Mouse (Mus musculus) liver, embryonic 13.5 days (tissue): Measurements from ENCODE around the gene Arid5b. TPM values are rescaled to one million over a fixed set of nuclear protein-coding genes. Genes with fewer than 3 reads are reported as not detected.

ENCODE experiments used
- ATAC-seq: fragments of 200-750 bp; cut with Nextera tagmentation; 2 replicates; pipeline ENCODE4 v1.8.0; 2017; ENCODE audit warnings: low read depth, mild to moderate bottlenecking, moderate number of reproducible peaks, moderate library complexity
- DNase-seq: peaks from one replicate; pipeline ENCODE4 v3.0.0; 2022
- H3K27ac ChIP-seq: fragments of 300-500 bp; sonication (generic); 2 replicates; pipeline ENCODE4 v1.5.1; 2015; ENCODE audit warnings: moderate library complexity, mild to moderate bottlenecking, inconsistent platforms
- H3K27me3 ChIP-seq: fragments of 300-500 bp; sonication (generic); 2 replicates; pipeline ENCODE4 v1.6.1; 2015; ENCODE audit warnings: mild to moderate bottlenecking, inconsistent platforms
- H3K36me3 ChIP-seq: fragments of 300-500 bp; sonication (generic); 2 replicates; pipeline ENCODE4 v1.6.1; 2015; ENCODE audit warnings: mild to moderate bottlenecking, inconsistent platforms
- H3K4me1 ChIP-seq: fragments of 300-500 bp; sonication (generic); replicated peaks from 2 replicates; pipeline ENCODE4 v1.6.1; 2015; ENCODE audit warnings: inconsistent platforms
- H3K4me2 ChIP-seq: fragments of 300-500 bp; sonication (generic); 2 replicates; pipeline ENCODE4 v1.6.1; 2015; ENCODE audit warnings: inconsistent platforms, mild to moderate bottlenecking, moderate library complexity
- H3K4me3 ChIP-seq: fragments of 300-500 bp; sonication (generic); replicated peaks from 2 replicates; pipeline ENCODE4 v1.5.1; 2015; ENCODE audit warnings: mild to moderate bottlenecking, inconsistent platforms
- H3K9ac ChIP-seq: fragments of 300-500 bp; sonication (generic); 2 replicates; pipeline ENCODE4 v1.6.1; 2015; ENCODE audit warnings: mild to moderate bottlenecking, inconsistent platforms
- H3K9me3 ChIP-seq: fragments of 300-500 bp; sonication (generic); replicated peaks from 2 replicates; pipeline ENCODE4 v1.6.1; 2016; ENCODE audit warnings: inconsistent platforms
- WGBS: fragments of 180-500 bp; shearing (Covaris S2); methylation state at CpG from one replicate; pipeline ENCODE4 v1.1.7; 2015; ENCODE audit not compliant: insufficient replicate concordance; 5-methylcytosine and 5-hydroxymethylcytosine counted together
- polyA plus RNA-seq: library from polyadenylated mRNA; unstranded; fragments of >200 nt; fragmentation: Nextera tagmentation; extraction: Ambion mirVana; gene quantifications from 2 replicates; pipeline ENCODE4 v1.2.1, GENCODE M21; 2015

Gene Arid5b
- 4.1 and 4.6 TPM in 2 replicates for polyA plus RNA-seq

DNA sequence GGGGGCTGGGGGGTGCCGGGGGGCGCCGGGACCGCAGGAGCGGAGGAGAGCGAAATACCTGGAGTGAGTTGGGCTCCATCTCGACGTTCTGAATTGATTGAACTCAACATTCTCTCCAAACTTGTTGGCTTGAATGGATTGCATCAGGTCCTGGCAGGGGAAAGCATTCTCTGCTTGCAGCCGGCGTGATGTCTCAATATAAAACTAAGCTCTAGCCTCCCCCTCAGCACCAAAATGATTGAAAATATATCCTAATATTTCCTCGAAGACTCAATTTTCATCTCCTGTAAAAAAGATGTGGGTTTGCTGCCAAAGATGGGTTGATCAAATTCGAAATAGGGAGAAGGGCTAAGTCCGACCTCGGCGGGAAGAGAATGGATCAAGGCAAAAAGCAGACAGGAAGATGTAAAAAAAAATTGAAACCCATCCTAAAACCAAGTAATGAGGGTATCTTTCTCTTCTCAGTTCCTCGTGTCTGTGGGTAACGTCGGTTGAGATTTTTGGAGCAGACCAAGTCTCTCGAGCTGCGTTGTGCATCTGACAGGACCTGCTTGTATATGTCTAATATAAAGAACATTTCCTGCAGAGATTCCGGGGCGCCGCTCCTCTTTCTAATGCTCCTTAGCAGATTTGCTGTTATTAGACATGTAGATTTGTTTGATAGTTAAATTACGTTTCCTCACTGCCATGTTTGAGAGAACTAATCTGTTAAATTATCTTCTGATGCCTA lies at the start of gene Arid5b:
TSS of gene Arid5b (minus strand) at position 109 of the 730 bp plus-strand sequence.
- under 1% methylated on average over 24 of the region's 24 CpGs for WGBS
- Histone ChIP-seq H3K27ac (peak within 1 kb of the TSS; percentile 55), H3K4me1 (peaks cover 27% of the 10 kb centered on the region), H3K4me2 (peak within 1 kb of the TSS; percentile 81), H3K9ac (peak within 1 kb of the TSS; percentile 66), H3K36me3 (no peaks in the 10 kb centered on the region), H3K9me3 (no peaks in the 10 kb centered on the region), H3K27me3 (peaks cover 57% of the 10 kb centered on the region), H3K4me3 (peak within 1 kb of the TSS; percentile 63)
- DNase-seq (no peak), ATAC-seq (no peak)

DNA sequence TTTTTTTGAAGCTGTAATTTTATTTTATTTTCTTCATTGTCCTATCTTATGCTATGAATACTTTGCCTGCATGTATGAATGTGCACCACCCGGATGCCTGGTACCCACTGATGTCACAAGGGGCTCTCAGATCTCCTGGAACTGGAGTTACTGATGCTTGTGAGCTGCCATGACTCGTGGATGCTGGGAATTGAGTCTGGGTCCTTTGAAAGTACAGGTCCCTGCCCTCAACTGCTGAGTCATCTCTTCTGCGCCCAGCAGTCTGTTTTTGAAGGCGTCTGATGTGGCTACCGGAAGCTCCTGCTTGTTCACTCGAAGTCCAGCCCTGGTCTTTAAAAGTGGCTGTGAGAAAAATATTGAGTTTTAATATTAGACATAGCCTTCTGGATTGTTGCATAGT lies 46.8 kb upstream of the Arid5b start:
- 55% methylated on average over 6 of the region's 6 CpGs for WGBS
- Histone ChIP-seq H3K27ac (no peak overlapping the region), H3K36me3 (no peaks in the 10 kb centered on the region), H3K4me3 (no peak overlapping the region), H3K27me3 (no peaks in the 10 kb centered on the region), H3K9ac (no peak overlapping the region), H3K4me1 (no peaks in the 10 kb centered on the region), H3K9me3 (no peaks in the 10 kb centered on the region), H3K4me2 (no peak overlapping the region)
- DNase-seq: no peak
- no peak for ATAC-seq

DNA sequence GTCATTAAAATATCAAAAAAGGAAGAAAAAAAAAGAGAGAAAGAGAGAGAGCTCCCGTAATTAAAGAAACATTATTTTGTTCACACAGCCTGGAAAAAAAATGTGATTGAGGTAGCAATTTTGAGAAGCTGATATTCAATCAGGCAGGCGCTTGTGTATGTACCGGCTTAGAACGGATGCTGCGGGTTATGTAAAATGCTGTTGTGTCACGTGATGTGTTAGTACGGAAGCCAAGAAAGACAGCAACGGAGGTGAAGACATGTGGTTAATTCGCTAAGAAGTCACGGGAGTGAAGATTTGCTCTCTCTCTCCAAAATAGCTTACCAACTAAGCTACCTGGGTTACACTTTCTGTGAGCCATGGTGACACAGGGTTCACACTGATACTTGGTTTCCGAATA lies 45.5 kb upstream of the Arid5b start:
- no peak for ATAC-seq
- 76% methylated on average over 11 of the region's 11 CpGs for WGBS

DNA sequence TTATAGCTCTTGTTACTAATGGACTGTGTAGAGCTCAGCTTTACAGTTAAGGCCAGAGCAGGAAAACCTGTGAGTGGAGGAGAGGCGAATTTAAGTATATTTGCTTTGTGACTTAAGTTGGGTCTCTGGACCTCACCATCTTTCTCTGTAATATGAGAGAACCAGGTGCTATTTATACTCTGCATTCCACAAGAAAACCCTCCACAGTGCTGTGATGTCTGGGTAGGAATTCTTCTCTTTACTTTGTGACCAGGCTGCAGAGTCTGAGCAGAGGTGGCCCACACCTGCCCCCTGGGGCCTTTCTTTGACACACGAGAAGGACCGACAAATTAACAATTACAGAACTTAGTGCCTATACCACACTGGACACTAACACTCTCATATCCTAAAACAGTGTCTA lies 44.6 kb upstream of the Arid5b start:
- DNase-seq (no peak), ATAC-seq (no peak)
- no peaks in the 10 kb centered on the region for H3K36me3 ChIP-seq
- no peaks in the 10 kb centered on the region for H3K4me1 ChIP-seq
- 70% methylated on average over 3 of the region's 3 CpGs for whole genome bisulfite sequencing
- no peak overlapping the region for H3K9ac ChIP-seq
- H3K27me3 ChIP-seq: no peaks in the 10 kb centered on the region
- no peak overlapping the region for H3K27ac ChIP-seq
- no peak overlapping the region for H3K4me3 ChIP-seq
- H3K9me3 ChIP-seq: no peaks in the 10 kb centered on the region
- no peak overlapping the region for H3K4me2 ChIP-seq

More for the DNA sequence above, 45.5 kb upstream of the Arid5b start:
- H3K36me3 ChIP-seq: no peaks in the 10 kb centered on the region
- H3K9ac ChIP-seq: no peak overlapping the region
- no peak for DNase-seq
- no peaks in the 10 kb centered on the region for H3K27me3 ChIP-seq
- no peaks in the 10 kb centered on the region for H3K9me3 ChIP-seq
- H3K4me2 ChIP-seq: no peak overlapping the region
- H3K4me1 ChIP-seq: no peaks in the 10 kb centered on the region
- H3K4me3 ChIP-seq: no peak overlapping the region
- H3K27ac ChIP-seq: no peak overlapping the region

DNA sequence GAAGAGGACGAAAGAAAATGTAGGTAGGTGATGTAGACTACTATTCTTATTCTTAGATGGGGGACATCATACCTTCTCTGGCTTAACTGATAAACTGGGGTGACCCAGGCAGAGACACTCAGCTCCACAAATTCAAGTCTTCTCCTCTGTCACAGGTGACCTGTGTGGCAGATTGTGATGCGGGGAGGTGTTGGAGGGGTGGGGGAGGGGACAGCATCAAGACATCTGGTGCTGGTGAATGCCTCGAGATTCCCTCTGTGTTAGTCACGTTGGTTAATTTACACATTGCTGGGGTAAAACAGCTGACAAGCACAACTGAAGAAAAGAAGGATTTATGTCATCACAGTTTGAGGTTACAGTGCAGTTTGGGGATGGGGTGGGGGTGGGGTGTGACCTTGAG lies 42.4 kb upstream of the Arid5b start:
- WGBS: 62% methylated on average over 4 of the region's 4 CpGs
- Histone ChIP-seq H3K27me3 (no peaks in the 10 kb centered on the region), H3K9me3 (no peaks in the 10 kb centered on the region)

DNA sequence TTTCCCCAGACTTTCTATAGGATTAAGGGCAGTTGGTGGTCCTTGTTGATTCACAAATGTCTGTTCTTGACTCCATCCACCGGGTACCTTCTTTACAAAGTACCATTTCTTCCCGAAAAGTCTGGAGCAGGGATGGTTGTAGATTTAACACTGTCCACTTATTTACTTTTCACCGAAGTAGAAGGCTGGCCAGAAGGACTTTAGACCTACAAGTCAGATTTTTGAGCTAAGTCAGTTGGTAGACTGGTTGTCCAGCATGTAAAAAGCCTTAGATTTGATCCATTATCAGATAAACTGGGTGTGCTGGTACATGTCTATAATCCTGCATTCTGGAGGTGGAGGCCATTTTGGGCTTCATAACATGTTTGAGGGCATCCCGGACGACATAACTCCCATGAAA lies 42.0 kb upstream of the Arid5b start:
- no peaks in the 10 kb centered on the region for H3K27me3 ChIP-seq
- ATAC-seq: no peak
- H3K4me2 ChIP-seq: no peak overlapping the region
- no peaks in the 10 kb centered on the region for H3K36me3 ChIP-seq
- 70% methylated on average over 5 of the region's 5 CpGs for WGBS
- no peak overlapping the region for H3K4me3 ChIP-seq
- H3K27ac ChIP-seq: no peak overlapping the region
- no peak for DNase-seq
- H3K4me1 ChIP-seq: no peaks in the 10 kb centered on the region
- H3K9ac ChIP-seq: no peak overlapping the region
- no peaks in the 10 kb centered on the region for H3K9me3 ChIP-seq

More for the DNA sequence above, 42.4 kb upstream of the Arid5b start:
- ATAC-seq: no peak
- no peak overlapping the region for H3K9ac ChIP-seq
- DNase-seq: no peak
- H3K36me3 ChIP-seq: no peaks in the 10 kb centered on the region
- no peak overlapping the region for H3K27ac ChIP-seq
- no peak overlapping the region for H3K4me2 ChIP-seq
- no peak overlapping the region for H3K4me3 ChIP-seq
- H3K4me1 ChIP-seq: no peaks in the 10 kb centered on the region

DNA sequence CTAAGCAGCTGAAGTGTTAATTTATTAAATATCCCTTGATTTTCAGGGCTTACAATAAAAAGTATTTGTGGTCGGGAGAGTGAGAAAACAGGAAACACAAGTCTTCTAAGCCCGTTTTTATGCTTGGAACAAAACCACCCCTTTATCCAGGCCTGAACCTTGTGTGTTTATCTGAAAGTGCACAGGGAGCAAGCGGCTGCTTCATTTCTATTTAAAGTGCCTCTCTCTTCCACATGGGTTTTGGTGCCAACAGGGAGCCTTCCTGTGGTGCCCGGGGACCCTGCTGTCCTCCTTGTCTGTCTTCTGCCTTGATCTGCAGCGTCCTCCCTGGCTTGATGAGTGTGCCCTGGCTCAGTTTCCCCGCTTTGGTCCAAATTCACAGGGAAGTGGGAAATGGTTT lies 40.9 kb upstream of the Arid5b start:
- Histone ChIP-seq H3K9me3 (no peaks in the 10 kb centered on the region), H3K27ac (no peak overlapping the region), H3K4me2 (no peak overlapping the region), H3K4me1 (no peaks in the 10 kb centered on the region), H3K36me3 (no peaks in the 10 kb centered on the region), H3K4me3 (no peak overlapping the region), H3K27me3 (no peaks in the 10 kb centered on the region), H3K9ac (no peak overlapping the region)
- 32% methylated on average over 6 of the region's 6 CpGs for WGBS
- ATAC-seq: no peak
- no peak for DNase-seq

DNA sequence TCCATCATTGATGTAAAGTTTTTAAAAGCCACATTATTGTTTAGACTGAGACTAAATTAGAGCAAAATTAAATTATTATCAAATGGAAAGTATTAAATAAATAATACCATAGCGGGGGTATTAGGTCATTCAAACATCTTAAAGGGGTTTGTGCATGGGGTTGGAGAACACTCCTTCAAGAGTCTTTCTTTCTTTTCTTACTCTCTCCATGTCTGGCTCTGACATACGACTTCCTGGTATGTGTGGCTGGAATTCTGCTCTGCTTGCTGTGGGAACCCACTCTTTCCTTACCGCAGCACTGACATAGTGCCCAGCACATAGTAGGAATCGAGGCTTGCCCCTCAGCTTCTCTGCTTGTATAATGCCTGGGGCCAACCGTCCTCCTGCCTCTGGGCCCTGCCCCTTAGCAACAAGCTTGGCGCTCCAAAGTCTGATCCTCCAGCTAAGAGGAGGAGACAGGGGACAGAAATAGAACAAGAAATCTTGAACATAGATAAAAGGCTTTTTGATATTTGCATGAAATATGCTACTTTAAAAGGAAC lies 40.0 kb upstream of the Arid5b start:
- no peak overlapping the region for H3K27ac ChIP-seq
- ATAC-seq: no peak
- no peaks in the 10 kb centered on the region for H3K36me3 ChIP-seq
- WGBS: 48% methylated on average over 6 of the region's 6 CpGs
- H3K4me1 ChIP-seq: no peaks in the 10 kb centered on the region
- no peak for DNase-seq
- no peaks in the 10 kb centered on the region for H3K9me3 ChIP-seq
- H3K4me2 ChIP-seq: no peak overlapping the region
- H3K9ac ChIP-seq: no peak overlapping the region
- no peak overlapping the region for H3K4me3 ChIP-seq
- no peaks in the 10 kb centered on the region for H3K27me3 ChIP-seq

DNA sequence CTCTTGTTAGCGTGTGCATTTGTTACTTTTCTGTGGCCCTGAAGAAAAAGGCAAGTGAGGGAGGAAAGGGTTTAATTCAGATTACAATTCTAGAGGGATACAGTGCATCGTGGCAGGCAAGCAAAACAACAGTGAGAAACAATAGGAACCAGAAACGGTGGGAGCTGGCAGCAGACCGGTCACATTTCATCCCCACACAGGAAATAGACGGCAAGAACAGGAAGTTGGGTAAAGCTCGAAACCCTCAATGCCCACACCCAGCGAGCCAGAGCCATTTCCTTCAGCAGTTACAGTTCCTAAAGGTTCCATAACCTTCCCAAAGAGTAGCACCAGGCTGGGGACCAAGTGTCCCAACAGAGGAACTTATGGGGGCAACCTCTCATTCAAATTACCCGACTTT lies 34.2 kb upstream of the Arid5b start:
- ATAC-seq: no peak
- no peak overlapping the region for H3K27ac ChIP-seq
- no peak for DNase-seq
- no peaks in the 10 kb centered on the region for H3K4me1 ChIP-seq
- no peaks in the 10 kb centered on the region for H3K27me3 ChIP-seq
- 0 out of 2 replicates have a peak, but pooled peaks cover 5% of the 10 kb centered on the region for H3K9me3 ChIP-seq
- no peak overlapping the region for H3K9ac ChIP-seq
- no peak overlapping the region for H3K4me3 ChIP-seq
- no peak overlapping the region for H3K4me2 ChIP-seq
- H3K36me3 ChIP-seq: no peaks in the 10 kb centered on the region
- WGBS: 31% methylated on average over 8 of the region's 8 CpGs

DNA sequence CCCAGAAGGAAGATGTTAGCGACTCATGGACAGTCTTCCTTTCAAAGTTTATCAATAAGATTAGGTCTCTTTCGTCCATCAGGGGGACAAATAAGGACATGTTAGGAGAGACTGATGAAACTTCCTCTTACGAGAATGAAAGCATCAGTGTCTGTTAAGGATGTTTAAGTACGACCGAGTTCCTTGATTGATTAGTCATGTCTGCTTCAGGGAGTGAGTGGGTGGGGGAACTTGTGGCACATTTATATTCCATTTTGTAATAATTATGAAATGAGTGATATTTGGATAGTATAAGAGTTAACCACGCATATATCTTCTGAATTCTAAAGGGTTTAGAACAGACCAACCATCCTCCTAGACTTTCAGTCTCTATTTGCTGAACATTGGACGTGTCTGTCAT lies 22.5 kb upstream of the Arid5b start:
- Histone ChIP-seq H3K9me3 (no peaks in the 10 kb centered on the region), H3K27me3 (no peaks in the 10 kb centered on the region), H3K4me2 (no peak overlapping the region), H3K36me3 (no peaks in the 10 kb centered on the region), H3K9ac (no peak overlapping the region), H3K4me3 (no peak overlapping the region), H3K27ac (no peak overlapping the region), H3K4me1 (no peaks in the 10 kb centered on the region)
- WGBS: 52% methylated on average over 7 of the region's 7 CpGs
- DNase-seq (no peak), ATAC-seq (no peak)

DNA sequence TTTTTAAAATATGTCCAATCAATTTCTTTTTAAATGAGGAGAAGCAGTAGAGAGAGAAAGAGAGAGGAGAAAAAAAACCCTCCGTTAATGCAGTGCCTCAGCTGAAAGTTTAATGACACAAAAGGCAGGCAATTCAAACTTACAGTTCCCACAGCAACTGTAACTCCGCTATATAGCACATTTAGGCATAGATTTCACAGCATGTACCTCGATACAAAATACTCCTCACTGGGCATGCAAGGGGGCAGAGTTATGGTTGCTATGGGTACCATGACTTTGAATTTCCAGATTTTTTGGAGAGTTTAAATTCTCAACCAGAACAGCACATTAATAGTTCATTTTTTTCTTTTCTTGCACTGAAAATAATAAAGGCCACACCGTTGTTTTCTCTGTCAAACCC lies 10.9 kb upstream of the Arid5b start:
- no peak overlapping the region for H3K4me3 ChIP-seq
- WGBS: 73% methylated on average over 4 of the region's 4 CpGs
- H3K4me2 ChIP-seq: no peak overlapping the region
- no peaks in the 10 kb centered on the region for H3K4me1 ChIP-seq
- DNase-seq (no peak), ATAC-seq (no peak)
- H3K27me3 ChIP-seq: no peaks in the 10 kb centered on the region
- no peaks in the 10 kb centered on the region for H3K36me3 ChIP-seq
- no peaks in the 10 kb centered on the region for H3K9me3 ChIP-seq
- H3K9ac ChIP-seq: no peak overlapping the region
- no peak overlapping the region for H3K27ac ChIP-seq
